Mouse (Mus musculus): ENCODE measurements around the gene Atp4a. TPM values are rescaled to one million over a fixed set of nuclear protein-coding genes. Genes with fewer than 3 reads are reported as not detected.
A peak's percentile ranks its signal among the peaks of the same experiment; 100 is the strongest.
"Not testable (repeated sequence)": the region's sequence is repeated elsewhere in the genome, so short reads cannot be mapped to it uniquely, and the experiment has no call there.

Gene Atp4a
- total RNA-seq, 4 experiments from 2014 or later = 0.57 to 2.0 (median 1.6) TPM

DNA sequence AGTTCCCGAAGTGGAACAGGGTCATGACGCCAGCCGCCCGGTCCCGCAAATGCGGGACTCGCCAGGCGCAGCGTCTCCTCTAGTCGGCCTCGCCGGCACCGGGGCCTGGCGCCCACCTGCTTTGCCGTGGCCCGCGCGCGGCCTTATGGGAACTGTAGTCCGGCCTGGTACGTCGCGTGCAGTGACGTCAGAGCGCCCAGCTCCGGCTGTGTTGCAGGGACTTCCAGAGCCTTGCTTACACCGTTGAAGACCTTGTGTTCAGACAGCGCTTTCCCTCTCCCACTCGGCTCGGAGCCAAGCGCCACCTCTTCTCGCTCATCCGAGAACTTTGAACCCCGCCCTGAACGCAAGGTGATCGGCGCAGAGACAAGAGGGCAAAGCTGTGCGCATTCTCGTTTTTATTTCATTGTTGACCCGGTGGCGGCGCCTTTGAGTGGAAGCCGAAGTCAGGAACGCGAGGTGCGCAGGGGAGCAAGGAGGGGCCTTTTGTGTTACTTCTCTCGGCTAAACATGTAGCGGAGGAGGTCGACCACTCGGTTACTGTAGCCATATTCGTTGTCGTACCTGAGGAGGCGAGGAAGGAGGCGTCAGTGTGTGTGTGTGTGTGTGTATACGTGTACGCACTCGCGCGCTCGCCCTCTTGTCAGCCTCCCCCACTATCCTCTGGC is 17.5 kb downstream of the Atp4a start, which contains the start of gene Tmem147:
Tmem147 (minus strand) TSS at position 145 of the 668 bp plus-strand sequence.
- peak; percentile 95 to 96 for DNase-seq (ENCODE audit: low spot score in 2 of 2)

DNA sequence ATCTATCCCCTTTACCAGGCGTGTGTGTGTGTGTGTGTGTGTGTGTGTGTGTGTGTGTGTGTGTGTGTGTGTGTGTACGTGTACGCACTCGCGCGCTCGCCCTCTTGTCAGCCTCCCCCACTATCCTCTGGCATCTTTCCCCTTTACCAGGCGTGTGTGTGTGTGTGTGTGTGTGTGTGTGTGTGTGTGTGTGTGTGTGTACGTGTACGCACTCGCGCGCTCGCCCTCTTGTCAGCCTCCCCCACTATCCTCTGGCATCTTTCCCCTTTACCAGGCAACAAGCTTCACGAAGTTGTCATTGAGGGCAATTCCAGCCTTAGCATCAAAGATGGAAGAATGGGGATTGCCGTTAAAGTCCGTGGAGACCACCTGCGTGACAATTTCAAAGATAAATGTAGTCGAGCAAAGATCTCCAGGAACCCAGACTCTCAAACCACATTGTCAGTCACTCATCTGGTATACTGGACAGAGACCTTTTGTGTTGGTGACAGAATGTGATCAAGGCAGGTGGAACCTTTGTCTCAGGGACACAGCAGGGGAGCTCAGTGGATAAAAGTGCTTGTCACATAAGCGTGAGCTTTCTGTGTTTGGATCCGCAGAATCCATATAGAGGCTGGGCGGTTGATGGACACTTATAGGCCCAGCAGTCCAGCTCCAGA is 18.2 kb downstream of the Atp4a start:
- not testable (repeated sequence) for DNase-seq (ENCODE audit: low spot score in 2 of 2)

DNA sequence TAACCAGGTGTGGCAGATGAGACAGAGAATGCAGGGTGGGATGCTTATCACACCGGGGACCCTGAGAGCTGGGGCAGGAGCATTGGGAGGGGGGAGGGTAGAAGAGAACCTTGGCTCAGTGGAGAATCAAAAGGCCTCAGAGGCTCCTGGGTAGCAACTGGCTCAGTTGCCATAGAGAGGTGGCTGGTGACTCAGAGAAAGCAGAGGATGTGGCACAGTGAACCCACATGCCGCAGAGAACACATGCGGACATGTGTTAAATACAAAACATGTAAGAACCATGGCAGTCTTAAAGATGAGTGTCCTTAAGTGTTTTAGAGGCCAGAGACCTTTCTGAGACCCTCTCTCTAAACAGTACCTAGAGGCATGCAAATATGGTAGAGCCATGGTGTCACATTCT is 24.2 kb downstream of the Atp4a start:
- DNase-seq (ENCODE audit: low spot score in 2 of 2) = no peak

DNA sequence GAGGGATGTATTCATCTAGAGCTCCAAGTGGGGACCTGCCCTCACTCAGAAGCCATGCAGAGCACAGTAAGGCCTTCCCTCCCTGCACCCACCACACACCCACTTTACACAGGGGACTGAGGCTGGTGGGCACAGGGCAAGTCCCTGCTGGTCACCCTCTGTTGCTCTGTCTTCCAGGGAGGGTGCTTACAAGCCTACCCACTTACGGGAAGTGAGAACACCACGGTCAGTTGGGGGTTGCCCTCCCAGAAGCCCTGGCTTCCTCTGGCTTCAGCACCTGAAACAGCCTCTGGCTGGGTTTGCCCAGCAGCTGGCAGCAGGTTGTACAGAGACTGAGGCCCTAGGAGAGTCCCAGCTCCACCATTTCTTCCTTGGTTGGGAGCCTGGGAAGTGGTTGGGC is 30.6 kb downstream of the Atp4a start:
- DNase-seq (ENCODE audit: low spot score in 2 of 2) = not testable (repeated sequence)

- DNase-seq (ENCODE audit: low spot score in 2 of 2) = not testable (repeated sequence)
These were observed 31.6 kb downstream of the Atp4a start, which contains the start of gene Gapdhs for GRCm38 (mm10) chr7:30743617-30744016. Gene Gapdhs (minus strand): TSS chr7:30743681.

DNA sequence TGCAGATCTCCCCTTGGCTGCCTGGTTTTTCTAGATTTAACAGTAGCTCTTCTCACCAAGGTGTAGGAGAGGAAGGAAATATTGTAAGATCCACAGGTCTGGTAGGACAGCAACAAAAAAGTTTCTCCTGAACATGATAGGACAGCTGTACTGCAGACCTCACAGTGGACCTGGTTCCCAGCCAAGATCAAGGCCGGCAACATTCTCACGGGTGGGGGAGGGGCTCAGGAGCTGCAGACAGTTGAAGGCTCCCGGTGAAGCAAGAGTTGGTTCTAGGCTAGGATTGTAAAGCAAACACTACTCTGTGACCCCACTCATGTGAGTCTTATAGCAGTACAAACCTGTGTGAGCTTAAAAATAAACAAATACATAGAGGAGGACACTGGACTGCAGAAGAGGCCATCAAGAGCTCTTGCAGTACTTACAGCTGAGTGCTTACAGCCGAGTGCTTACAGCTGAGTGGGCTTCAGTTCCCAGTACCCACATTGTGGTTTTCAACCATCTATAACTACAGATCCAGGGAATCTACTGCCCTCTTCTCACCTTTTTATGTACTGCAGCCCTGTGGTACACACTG is 32.1 kb downstream of the Atp4a start:
- DNase-seq (ENCODE audit: low spot score in 2 of 2) = no peak

- DNase-seq (ENCODE audit: low spot score in 2 of 2) = no peak
These were observed 35.7 kb downstream of the Atp4a start for GRCm38 (mm10) chr7:30747525-30748204.

GRCm38 (mm10) chr7:30749824-30750606 is 38.0 kb downstream of the Atp4a start:
- no peak for DNase-seq (ENCODE audit: low spot score in 2 of 2)

- no peak for DNase-seq (ENCODE audit: low spot score in 2 of 2)
These were observed 39.2 kb downstream of the Atp4a start, which contains the start of gene Sbsn for GRCm38 (mm10) chr7:30751086-30751669. Gene Sbsn (plus strand): TSS chr7:30751471.

GRCm38 (mm10) chr7:30757001-30757400 is 45.0 kb downstream of the Atp4a start:
- DNase-seq (ENCODE audit: low spot score in 2 of 2) = no peak

DNA sequence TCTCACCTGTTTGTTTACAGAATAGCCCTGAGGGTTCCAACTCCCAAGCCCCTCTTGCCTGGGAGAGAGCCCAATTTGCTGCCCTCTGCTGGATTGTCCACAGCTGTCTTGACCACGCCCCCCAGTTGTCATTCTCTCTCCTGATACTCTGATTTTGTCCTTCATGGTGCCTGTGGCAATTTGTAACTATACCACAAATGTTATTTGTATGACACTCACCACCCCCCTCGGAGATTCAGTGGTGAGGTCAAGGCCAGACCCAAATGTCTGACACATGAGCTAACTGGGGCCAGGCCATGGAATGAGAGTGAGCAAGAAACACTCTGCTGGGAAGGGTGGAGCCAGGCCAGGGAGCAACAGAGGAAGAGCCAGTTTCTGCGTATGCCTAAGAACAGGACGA is 46.8 kb downstream of the Atp4a start:
- DNase-seq (ENCODE audit: low spot score in 2 of 2) = no peak

GRCm38 (mm10) chr7:30761769-30762352 is 49.9 kb downstream of the Atp4a start:
- no peak for DNase-seq (ENCODE audit: low spot score in 2 of 2)

DNA sequence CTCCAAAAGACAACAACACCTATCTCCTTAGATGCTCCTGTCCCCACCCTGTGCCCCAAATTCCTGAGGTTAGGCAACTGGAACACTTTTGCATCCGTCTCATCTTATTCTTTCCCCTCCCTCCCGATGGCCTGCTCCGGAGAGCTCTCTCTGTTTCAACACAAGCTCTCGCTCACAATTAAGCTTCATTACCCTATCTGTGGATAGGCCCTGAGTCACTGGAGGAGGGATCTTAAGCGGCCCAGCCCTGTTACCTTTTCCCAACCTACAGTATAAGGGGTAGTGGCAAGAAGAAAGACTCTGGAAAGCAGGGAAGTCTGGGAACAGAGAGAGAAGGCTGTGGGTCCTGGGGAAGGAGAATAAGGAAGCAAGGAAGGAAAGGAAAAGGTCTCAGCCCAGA is 51.4 kb downstream of the Atp4a start, which contains the start of gene Dmkn:
Dmkn (plus strand) TSS at position 301 of the 400 bp plus-strand sequence.
- DNase-seq (ENCODE audit: low spot score in 2 of 2) = no peak

- no peak for DNase-seq (ENCODE audit: low spot score in 2 of 2)
These were observed 53.2 kb downstream of the Atp4a start for GRCm38 (mm10) chr7:30765173-30765572.

DNA sequence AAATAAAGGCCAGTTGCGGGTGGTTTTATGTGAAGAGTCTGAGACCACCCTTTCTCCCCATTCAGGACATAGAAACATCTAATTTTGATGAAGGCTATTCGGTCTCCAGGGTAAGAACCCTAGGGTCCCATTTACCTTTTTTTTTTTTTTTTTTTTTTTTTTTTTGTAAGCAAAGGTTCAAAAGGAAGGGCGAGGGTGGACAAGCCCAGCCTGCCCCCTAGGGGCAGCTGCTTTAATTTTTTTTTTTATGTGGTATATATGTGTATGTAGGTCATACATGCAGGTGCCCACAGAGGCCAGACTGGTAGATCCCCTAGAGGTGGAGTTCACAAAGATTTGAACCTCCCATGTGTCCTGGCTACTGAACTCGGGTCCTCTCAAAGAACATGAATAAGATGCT is 54.4 kb downstream of the Atp4a start:
- DNase-seq (ENCODE audit: low spot score in 2 of 2) = no peak

DNA sequence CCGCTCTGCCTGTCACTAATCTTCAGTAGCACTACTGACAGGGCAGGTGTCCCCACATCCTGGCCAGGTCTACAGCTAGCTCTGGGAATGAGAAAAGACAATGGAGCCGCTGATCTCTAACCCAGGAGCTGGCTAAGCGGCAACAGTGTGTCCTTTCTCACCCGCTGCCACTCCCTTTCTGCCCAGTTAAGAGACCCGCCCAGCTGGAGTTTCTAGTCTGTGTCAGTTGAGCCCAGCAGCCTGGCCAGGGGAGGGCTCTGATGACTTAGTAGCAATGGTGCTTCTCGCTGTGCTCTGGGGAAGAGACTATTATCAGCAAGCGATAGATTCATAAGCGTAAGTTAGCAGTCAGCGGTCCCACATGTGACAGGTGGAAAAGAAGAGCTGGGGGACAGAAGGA is 57.2 kb downstream of the Atp4a start:
- DNase-seq (ENCODE audit: low spot score in 2 of 2) = no peak
